Mouse (Mus musculus): ENCODE measurements around the gene Dusp9. TPM values are rescaled to one million over a fixed set of nuclear protein-coding genes. Genes with fewer than 3 reads are reported as not detected.

The Dusp9 gene
- polyA plus RNA-seq (2012; rRNA removed; ENCODE audit: low replicate concordance), result 0.19 and 1.2 TPM in 2 replicates

GRCm38 (mm10) chrX:73639255-73639675 lies at the start of gene Dusp9:
Gene Dusp9 (plus strand): TSS chrX:73639419.

DNA sequence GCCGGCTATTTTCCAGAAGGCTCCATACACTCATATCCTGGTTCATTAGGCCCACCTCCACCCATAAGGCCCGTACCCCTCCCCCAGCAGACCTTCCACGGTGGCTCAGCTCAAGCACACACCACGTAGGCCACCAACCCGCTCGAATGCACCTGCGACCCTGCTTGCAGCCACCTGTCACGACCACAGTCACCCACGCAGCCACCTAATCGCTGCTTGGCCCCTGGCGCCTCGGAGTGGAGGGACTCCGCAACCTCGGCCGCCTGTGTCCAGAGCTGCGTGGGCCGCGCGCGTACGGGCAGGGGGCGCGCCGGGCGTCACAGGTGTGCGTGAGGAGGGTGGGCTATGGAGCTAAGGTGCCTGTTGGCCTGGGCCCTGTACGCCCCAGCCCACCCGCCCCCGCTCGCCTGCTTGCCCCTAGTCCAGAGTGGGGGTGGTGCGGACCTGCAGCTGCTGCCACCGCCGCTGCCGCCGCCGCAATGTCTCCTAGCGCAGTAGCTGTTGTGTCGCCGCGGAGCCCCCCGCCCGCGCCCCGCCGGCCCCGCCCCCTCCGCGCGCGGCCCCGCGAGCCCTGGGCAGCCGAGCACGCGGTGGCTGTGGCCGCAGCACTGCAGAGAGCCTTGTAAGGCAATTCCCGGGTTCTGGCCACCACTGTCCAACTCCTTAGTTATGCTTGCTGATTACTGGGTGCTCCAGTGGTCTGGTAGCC lies 20.5 kb downstream of the Dusp9 start, which contains the start of gene Pnck:
Pnck (minus strand) TSS at position 543 of the 709 bp plus-strand sequence.

GRCm38 (mm10) chrX:73672879-73673618 lies 33.8 kb downstream of the Dusp9 start, which contains the start of gene Slc6a8:
Gene Slc6a8 (plus strand): TSS chrX:73673150.

Other genes starting within 250 kb of the Dusp9 start
- not detected in 2 replicates for gene Gm18336, start 240.7 kb upstream of the Dusp9 start, polyA plus RNA-seq (2012; rRNA removed; ENCODE audit: low replicate concordance)
- 1.3 and 1.6 TPM in 2 replicates for gene Zfp92, start 228.3 kb upstream of the Dusp9 start, polyA plus RNA-seq (2012; rRNA removed; ENCODE audit: low replicate concordance)
- 4.7 TPM in 2 replicates for gene Trex2, start 204.1 kb upstream of the Dusp9 start, polyA plus RNA-seq (2012; rRNA removed; ENCODE audit: low replicate concordance)
- gene Haus7, start 180.4 kb upstream of the Dusp9 start, polyA plus RNA-seq (2012; rRNA removed; ENCODE audit: low replicate concordance), result 9.4 TPM in 2 replicates
- gene Bgn, start 155.8 kb upstream of the Dusp9 start, polyA plus RNA-seq (2012; rRNA removed; ENCODE audit: low replicate concordance), result 80.9 and 92.9 TPM in 2 replicates
- gene Atp2b3, start 136.3 kb upstream of the Dusp9 start, polyA plus RNA-seq (2012; rRNA removed; ENCODE audit: low replicate concordance), result 0.09 and 0.11 TPM in 2 replicates
- gene Pnck, start 20.7 kb downstream of the Dusp9 start, polyA plus RNA-seq (2012; rRNA removed; ENCODE audit: low replicate concordance), result 5.9 and 6.7 TPM in 2 replicates
- 267 and 893 TPM in 2 replicates for gene Slc6a8, start 33.7 kb downstream of the Dusp9 start, polyA plus RNA-seq (2012; rRNA removed; ENCODE audit: low replicate concordance)
- 20.5 and 29.9 TPM in 2 replicates for gene Bcap31, start 76.8 kb downstream of the Dusp9 start, polyA plus RNA-seq (2012; rRNA removed; ENCODE audit: low replicate concordance)
- gene Abcd1, start 77.2 kb downstream of the Dusp9 start, polyA plus RNA-seq (2012; rRNA removed; ENCODE audit: low replicate concordance), result 59.1 and 133 TPM in 2 replicates
- gene Plxnb3, start 117.7 kb downstream of the Dusp9 start, polyA plus RNA-seq (2012; rRNA removed; ENCODE audit: low replicate concordance), result 0.17 and 0.67 TPM in 2 replicates
- 3.5 and 6.0 TPM in 2 replicates for gene Srpk3, start 135.0 kb downstream of the Dusp9 start, polyA plus RNA-seq (2012; rRNA removed; ENCODE audit: low replicate concordance)
- gene Idh3g, start 147.5 kb downstream of the Dusp9 start, polyA plus RNA-seq (2012; rRNA removed; ENCODE audit: low replicate concordance), result 111 and 121 TPM in 2 replicates
- 251 and 470 TPM in 2 replicates for gene Ssr4, start 147.6 kb downstream of the Dusp9 start, polyA plus RNA-seq (2012; rRNA removed; ENCODE audit: low replicate concordance)
- 0.61 and 0.63 TPM in 2 replicates for gene Pdzd4, start 185.6 kb downstream of the Dusp9 start, polyA plus RNA-seq (2012; rRNA removed; ENCODE audit: low replicate concordance)

All from duodenum, adult 2 months (tissue).